Mouse (Mus musculus): Measurements from ENCODE around the gene Tsku. TPM values are rescaled to one million over a fixed set of nuclear protein-coding genes. Genes with fewer than 3 reads are reported as not detected.

The Tsku gene
- polyA plus RNA-seq (2014; fragmentation: Illumina TruSeq; extraction: RNeasy Lipid Tissue Mini Kit (QIAGEN cat#74804); ENCODE audit: low read depth, low replicate concordance) = 0.46 TPM

GRCm38 (mm10) chr7:98361063-98361652 lies at the start of gene Tsku:
TSS of gene Tsku (minus strand) at chr7:98361328.

GRCm38 (mm10) chr7:98321083-98321482 lies 40.0 kb downstream of the Tsku start, which contains the start of gene Acer3:
TSS of gene Acer3 (minus strand) at chr7:98321208.

Other genes with a start within 250 kb of the Tsku start
- 17.4 TPM for gene Myo7a, start 241.8 kb downstream of the Tsku start, polyA plus RNA-seq (2014; fragmentation: Illumina TruSeq; extraction: RNeasy Lipid Tissue Mini Kit (QIAGEN cat#74804); ENCODE audit: low read depth, low replicate concordance)
- not detected for gene Omp, start 215.8 kb downstream of the Tsku start, polyA plus RNA-seq (2014; fragmentation: Illumina TruSeq; extraction: RNeasy Lipid Tissue Mini Kit (QIAGEN cat#74804); ENCODE audit: low read depth, low replicate concordance)
- 0.20 TPM for gene Capn5, start 183.1 kb downstream of the Tsku start, polyA plus RNA-seq (2014; fragmentation: Illumina TruSeq; extraction: RNeasy Lipid Tissue Mini Kit (QIAGEN cat#74804); ENCODE audit: low read depth, low replicate concordance)
- not detected for gene B3gnt6, start 161.8 kb downstream of the Tsku start, polyA plus RNA-seq (2014; fragmentation: Illumina TruSeq; extraction: RNeasy Lipid Tissue Mini Kit (QIAGEN cat#74804); ENCODE audit: low read depth, low replicate concordance)
- 32.2 TPM for gene Acer3, start 40.1 kb downstream of the Tsku start, polyA plus RNA-seq (2014; fragmentation: Illumina TruSeq; extraction: RNeasy Lipid Tissue Mini Kit (QIAGEN cat#74804); ENCODE audit: low read depth, low replicate concordance)
- not detected for gene Gucy2d, start 79.1 kb upstream of the Tsku start, polyA plus RNA-seq (2014; fragmentation: Illumina TruSeq; extraction: RNeasy Lipid Tissue Mini Kit (QIAGEN cat#74804); ENCODE audit: low read depth, low replicate concordance)
- 0.06 TPM for gene Lrrc32, start 128.0 kb upstream of the Tsku start, polyA plus RNA-seq (2014; fragmentation: Illumina TruSeq; extraction: RNeasy Lipid Tissue Mini Kit (QIAGEN cat#74804); ENCODE audit: low read depth, low replicate concordance)

All from testis, adult 10 weeks (tissue).